Mouse (Mus musculus) hindlimb bud, embryonic 11.5 days (tissue): Measurements from ENCODE around the gene Actr2.
A peak's percentile ranks its signal among the peaks of the same experiment; 100 is the strongest.
"Not testable (repeated sequence)": the region's sequence is repeated elsewhere in the genome, so short reads cannot be mapped to it uniquely, and the experiment has no call there.

ENCODE experiments used
- DNase-seq: peaks from one replicate; pipeline ENCODE4 v3.0.0-alpha.2; 2012; ENCODE audit warnings: low read depth, low spot score; ENCODE audit errors: extremely low spot score

Actr2 gene

GRCm38 (mm10) chr11:20116701-20117100, 4.0 kb upstream of the Actr2 start:
- DNase-seq, result no peak

DNA sequence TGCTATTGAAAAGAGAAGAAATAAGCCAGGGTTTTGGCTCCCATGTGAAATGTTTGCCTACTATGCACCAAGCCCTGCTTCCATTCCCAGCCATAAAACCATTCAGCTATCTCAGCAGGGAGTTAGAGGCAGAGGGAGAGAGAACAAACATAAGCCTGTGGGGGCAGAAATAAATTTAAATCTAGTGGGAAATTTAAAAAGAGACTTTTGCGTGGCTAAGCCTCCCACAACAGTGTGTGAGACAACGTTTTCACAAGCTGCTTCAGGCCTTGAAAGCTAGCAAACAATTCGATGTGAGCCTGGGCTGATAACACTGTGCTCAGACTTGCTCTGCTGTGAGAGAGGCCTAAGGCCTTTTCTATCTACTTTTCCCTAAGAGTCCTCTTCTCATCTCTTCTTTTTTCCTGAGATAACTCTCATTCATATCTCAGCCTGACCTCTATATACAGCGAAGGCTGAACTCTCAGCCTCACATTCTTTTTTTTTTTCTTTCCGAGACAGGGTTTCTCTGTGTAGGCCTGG, 3.4 kb upstream of the Actr2 start:
- DNase-seq, result no peak

DNA sequence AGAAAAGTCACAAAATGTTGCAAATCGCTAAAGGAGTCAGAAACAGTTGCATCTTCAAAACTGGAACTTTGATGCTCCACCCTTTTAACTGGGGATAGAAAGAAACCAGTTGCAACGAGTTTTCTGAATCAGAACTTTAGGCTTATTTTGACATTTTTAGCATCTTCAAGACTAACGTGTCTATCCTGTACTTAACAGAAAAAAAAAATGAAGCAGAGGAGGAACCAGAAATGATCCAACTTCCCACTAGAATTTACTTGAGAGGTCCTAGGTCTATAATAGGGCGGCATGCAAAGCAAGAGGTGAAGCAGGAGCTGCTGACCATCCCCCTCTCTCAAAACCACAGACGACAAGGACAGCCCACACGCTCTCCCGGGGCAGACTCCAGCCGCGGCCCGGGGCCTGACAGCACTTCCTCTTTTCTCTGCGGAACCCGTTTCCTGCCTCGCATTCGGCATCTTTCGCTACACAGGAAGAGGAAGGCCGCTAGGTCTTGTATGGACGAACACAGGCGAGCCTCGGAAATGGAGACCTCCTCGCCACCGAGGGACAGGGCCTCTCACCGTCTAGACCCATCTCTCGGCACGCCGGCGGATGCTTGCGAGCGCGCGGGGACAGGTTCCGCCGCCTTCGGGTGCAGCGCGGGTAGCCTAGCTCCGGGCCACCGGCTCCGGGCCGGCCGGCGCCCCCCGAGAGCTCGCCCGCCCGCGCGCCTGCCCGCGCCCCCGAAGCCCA, 540 bp downstream of the Actr2 start:
- peak; percentile 39 for DNase-seq

DNA sequence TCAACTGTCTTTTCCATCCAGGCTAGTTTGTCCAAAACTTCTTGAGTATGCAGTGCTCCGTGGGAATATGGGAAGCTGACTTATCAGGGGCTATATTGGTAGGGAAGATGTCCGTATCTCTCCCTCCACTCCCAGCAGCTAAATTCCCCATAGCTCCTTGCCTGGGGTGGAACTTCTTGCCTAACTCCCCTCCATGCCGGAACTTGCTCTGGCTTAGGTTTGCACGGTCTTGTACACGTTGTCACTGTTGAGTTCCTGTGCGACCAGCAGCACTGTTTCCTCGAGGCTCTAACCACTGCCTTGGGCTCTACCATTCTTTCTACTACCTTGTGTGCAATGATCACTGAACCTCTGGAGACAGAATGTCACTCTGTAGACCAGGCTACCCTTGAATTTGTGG, 4.6 kb downstream of the Actr2 start:
- DNase-seq, result no peak

DNA sequence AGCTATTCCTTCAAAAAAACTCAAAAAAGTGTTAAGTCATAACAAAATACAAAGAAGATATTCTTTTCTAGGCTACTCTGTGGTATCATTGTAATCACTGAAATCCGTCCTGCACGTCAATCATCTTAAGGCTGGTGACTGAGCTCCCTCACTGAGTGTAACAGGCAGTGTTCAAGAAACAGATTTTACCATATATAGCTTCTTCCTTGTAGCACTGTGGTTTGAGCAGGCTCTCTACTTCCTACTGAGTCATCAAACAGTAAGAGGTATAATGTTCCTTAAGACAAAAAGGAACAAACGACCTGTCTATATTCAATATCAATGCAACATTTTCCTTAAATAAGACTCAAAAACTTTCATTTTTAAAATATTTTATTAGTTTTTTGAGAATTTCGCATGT, 5.0 kb downstream of the Actr2 start:
- no peak for DNase-seq

GRCm38 (mm10) chr11:20106946-20107345, 5.8 kb downstream of the Actr2 start:
- no peak for DNase-seq

GRCm38 (mm10) chr11:20103949-20104348, 8.8 kb downstream of the Actr2 start:
- no peak for DNase-seq

DNA sequence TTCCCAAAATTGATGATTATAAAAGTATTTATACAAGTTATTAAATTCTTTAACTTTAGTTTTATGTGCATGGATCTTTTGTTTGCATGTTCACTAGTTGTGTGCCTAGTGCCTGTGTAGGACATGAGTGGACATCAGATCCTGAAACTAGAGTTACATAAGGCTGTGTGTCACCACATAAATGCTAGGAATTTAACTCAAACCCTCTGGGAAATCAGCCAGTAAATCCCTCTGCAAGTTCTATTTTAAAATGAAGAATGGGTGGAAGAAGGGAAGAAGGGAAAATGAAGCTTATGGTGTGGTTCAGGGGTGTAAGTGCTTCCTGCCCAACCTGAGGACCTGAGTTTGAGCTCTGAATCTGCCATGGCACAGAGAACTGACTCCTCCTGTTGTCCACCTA, 26.4 kb downstream of the Actr2 start:
- no peak for DNase-seq

- DNase-seq, result no peak
These were observed 27.1 kb downstream of the Actr2 start for GRCm38 (mm10) chr11:20085635-20086034.

DNA sequence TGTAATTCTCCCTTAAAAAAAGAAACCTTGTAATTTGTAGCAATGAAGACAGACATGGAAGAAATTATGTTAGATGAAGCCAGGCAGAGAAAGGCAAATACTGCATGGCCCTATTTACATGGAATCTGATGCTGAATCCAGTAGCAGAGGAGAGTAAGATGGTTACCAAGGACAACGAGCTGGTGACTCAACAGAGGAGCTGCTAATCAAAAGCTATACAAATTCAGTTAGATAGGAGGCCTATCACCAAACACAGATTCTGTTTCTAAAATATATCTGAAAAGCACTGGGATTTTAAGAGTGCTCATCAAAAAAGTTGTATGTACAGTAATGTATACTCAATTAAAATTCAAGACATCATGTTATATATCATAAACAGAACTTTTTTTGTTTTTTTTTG, 37.3 kb downstream of the Actr2 start:
- DNase-seq, result no peak

- DNase-seq, result no peak
These were observed 39.9 kb downstream of the Actr2 start for GRCm38 (mm10) chr11:20072826-20073225.

- peak; percentile 24 for DNase-seq
These were observed 40.5 kb downstream of the Actr2 start for GRCm38 (mm10) chr11:20072174-20072573.

DNA sequence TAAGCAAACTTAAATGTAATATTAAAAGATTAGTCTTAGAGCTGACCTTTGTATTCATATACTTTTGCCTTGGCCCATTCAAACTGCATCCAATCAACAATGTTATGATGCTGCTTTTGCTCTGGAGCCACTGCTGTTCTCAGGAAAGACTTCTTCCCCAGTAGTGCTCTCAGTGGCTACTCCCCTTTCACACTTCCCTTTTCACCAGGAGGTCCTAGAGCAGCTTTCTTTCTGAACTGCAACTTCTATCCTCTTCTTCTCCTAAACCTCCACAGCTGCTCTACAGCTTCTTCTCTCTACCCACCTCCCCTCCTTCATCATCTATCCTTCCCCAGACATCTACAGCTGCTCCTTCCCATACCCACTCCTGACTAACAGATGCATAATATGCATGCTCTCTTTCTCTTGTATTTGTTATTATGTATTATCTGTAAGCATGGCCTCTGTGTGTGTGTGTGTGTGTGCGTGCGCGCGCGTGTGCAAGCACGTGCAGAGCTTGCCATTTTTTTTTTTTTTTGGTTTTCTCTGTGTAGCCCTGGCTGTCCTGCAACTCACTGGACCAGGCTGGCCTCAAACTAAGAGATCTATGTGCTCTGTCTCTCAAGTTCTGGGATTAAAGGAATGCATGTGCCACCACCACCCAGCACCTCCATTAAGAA, 44.2 kb downstream of the Actr2 start:
- DNase-seq, result no peak

DNA sequence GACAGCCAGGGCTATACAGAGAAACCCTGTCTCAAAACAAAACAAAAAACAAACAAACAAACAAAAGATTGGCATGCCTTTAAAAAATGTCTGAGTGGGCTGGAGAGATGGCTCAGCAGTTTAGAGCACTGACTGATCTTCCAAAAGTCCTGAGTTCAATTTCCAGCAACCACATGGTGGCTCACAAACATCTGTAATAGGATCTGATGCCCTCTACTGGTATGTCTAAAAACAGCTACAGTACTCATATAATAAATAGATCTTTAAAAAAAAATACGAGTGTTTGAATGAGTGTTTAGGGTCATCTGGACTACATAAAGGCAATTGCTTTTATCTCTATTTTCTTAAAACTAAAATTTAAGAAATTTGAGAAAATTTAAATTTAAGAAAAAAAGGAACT, 45.2 kb downstream of the Actr2 start:
- no peak for DNase-seq

GRCm38 (mm10) chr11:20066106-20066505, 46.6 kb downstream of the Actr2 start:
- DNase-seq, result no peak

- no peak for DNase-seq
These were observed 47.8 kb downstream of the Actr2 start for GRCm38 (mm10) chr11:20064926-20065325.

DNA sequence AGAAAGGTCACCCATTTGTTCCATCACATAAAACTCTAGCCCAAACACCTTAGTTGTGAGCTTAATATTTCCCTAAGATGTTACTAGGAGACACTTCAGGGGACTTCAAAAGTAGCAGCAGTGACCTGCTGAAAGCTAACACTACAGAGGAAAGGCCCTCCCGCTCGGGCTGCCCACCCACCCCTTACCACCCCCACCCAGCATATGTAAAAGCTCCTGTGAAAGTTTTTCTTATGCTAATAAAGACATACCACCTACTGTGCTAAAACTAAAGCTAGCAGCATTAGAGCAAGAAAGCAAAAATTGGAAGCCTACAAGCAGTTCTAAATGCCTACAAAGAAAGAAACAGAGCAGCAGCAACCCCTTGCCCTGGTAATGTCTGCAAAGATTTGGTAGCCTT, 48.6 kb downstream of the Actr2 start:
- DNase-seq, result not testable (repeated sequence)

- DNase-seq, result not testable (repeated sequence)
These were observed 49.9 kb downstream of the Actr2 start for GRCm38 (mm10) chr11:20062801-20063200.

- no peak for DNase-seq
These were observed 53.0 kb downstream of the Actr2 start for GRCm38 (mm10) chr11:20059736-20060135.

DNA sequence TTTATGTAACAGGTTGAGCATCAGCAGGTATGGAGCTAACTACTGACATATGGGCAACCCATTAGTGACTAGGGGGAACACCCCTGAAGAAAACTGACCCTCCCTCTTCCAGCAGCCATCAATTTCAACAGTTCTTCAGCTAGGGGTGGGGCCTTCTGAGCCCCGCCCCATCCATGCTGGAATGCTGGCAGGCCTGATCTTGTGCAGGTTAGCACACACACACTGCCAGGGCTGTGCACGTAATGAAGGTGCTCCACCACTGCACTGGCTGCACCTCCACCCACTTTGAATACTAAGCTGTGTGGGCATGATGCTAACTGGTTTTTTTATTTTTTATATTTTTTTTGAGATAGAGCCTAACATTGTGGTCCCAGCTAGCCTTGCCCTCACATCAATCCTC, 55.3 kb downstream of the Actr2 start:
- no peak for DNase-seq

GRCm38 (mm10) chr11:20056168-20056567, 56.5 kb downstream of the Actr2 start:
- DNase-seq, result no peak

- no peak for DNase-seq
These were observed 58.1 kb downstream of the Actr2 start for GRCm38 (mm10) chr11:20054617-20055016.
